Mouse (Mus musculus): ENCODE measurements around the gene Zkscan17. TPM values are rescaled to one million over a fixed set of nuclear protein-coding genes. Genes with fewer than 3 reads are reported as not detected.

Gene Zkscan17
- polyA plus RNA-seq, 1 experiment from 2014 or later, result 25.5 TPM

GRCm38 (mm10) chr11:59449741-59450229 is 76.8 kb downstream of the Zkscan17 start, which contains the start of gene Jmjd4:
Jmjd4 (plus strand) TSS chr11:59450045.
- peak within 1 kb of the TSS; percentile 92 for H3K9ac ChIP-seq
- H3K27ac ChIP-seq, result peak within 1 kb of the TSS; percentile 87
- H3K4me3 ChIP-seq, result peak within 1 kb of the TSS; percentile 88
- peaks cover 21% of the 10 kb centered on the region for H3K36me3 ChIP-seq
- peaks cover 18% of the 10 kb centered on the region for H3K4me1 ChIP-seq
- no peaks in the 10 kb centered on the region for H3K9me3 ChIP-seq
- ATAC-seq (ENCODE audit: borderline replicate concordance, extremely low read depth, low FRiP score, low TSS enrichment), result peak; percentile 94
- no peaks in the 10 kb centered on the region for H3K27me3 ChIP-seq
- H3K4me2 ChIP-seq, result peak within 1 kb of the TSS; percentile 88
- whole genome bisulfite sequencing, result 0% methylated on average over 35 of the region's 40 CpGs

GRCm38 (mm10) chr11:59443102-59443501 is 83.4 kb downstream of the Zkscan17 start:
- no peak for ATAC-seq (ENCODE audit: borderline replicate concordance, extremely low read depth, low FRiP score, low TSS enrichment)
- Histone ChIP-seq H3K36me3 (peaks cover under 1% of the 10 kb centered on the region; the same call in 1 of the 2 replicates), H3K4me2 (no peak overlapping the region), H3K4me3 (no peak overlapping the region), H3K9me3 (no peaks in the 10 kb centered on the region), H3K27me3 (no peaks in the 10 kb centered on the region), H3K9ac (no peak overlapping the region), H3K4me1 (no peaks in the 10 kb centered on the region), H3K27ac (no peak overlapping the region)

- 89% methylated on average over 12 of the region's 12 CpGs for WGBS
- no peak overlapping the region for H3K9ac ChIP-seq
- no peak overlapping the region for H3K4me3 ChIP-seq
- H3K4me1 ChIP-seq, result no peaks in the 10 kb centered on the region
- H3K4me2 ChIP-seq, result no peak overlapping the region
- no peaks in the 10 kb centered on the region for H3K27me3 ChIP-seq
- H3K9me3 ChIP-seq, result 0 out of 2 replicates have a peak, but pooled peaks cover 13% of the 10 kb centered on the region
- no peak for ATAC-seq (ENCODE audit: borderline replicate concordance, extremely low read depth, low FRiP score, low TSS enrichment)
- no peak overlapping the region for H3K27ac ChIP-seq
- peaks cover 19% of the 10 kb centered on the region for H3K36me3 ChIP-seq
Measured at GRCm38 (mm10) chr11:59437954-59438353, 88.6 kb downstream of the Zkscan17 start.

Other genes with a start within 250 kb of the Zkscan17 start
- 0.08 and 0.14 TPM in 2 replicates for gene Wnt3a, start 236.0 kb downstream of the Zkscan17 start, polyA plus RNA-seq (2015; fragmentation: Nextera tagmentation; extraction: Ambion mirVana)
- gene Wnt9a, start 219.8 kb downstream of the Zkscan17 start, polyA plus RNA-seq (2015; fragmentation: Nextera tagmentation; extraction: Ambion mirVana), result 3.0 and 3.1 TPM in 2 replicates
- gene Prss38, start 151.1 kb downstream of the Zkscan17 start, polyA plus RNA-seq (2015; fragmentation: Nextera tagmentation; extraction: Ambion mirVana), result not detected in 2 replicates
- 10.6 and 11.4 TPM in 2 replicates for gene Jmjd4, start 76.7 kb downstream of the Zkscan17 start, polyA plus RNA-seq (2015; fragmentation: Nextera tagmentation; extraction: Ambion mirVana)
- 94.3 and 98.9 TPM in 2 replicates for gene Snap47, start 75.6 kb downstream of the Zkscan17 start, polyA plus RNA-seq (2015; fragmentation: Nextera tagmentation; extraction: Ambion mirVana)
- gene Zfp867, start 54.3 kb downstream of the Zkscan17 start, polyA plus RNA-seq (2015; fragmentation: Nextera tagmentation; extraction: Ambion mirVana), result 8.1 and 8.2 TPM in 2 replicates
- gene Nlrp3, start 14.8 kb upstream of the Zkscan17 start, polyA plus RNA-seq (2015; fragmentation: Nextera tagmentation; extraction: Ambion mirVana), result 0.24 and 0.42 TPM in 2 replicates
- gene Olfr222, start 49.5 kb upstream of the Zkscan17 start, polyA plus RNA-seq (2015; fragmentation: Nextera tagmentation; extraction: Ambion mirVana), result not detected in 2 replicates
- gene Olfr223, start 66.5 kb upstream of the Zkscan17 start, polyA plus RNA-seq (2015; fragmentation: Nextera tagmentation; extraction: Ambion mirVana), result not detected in 2 replicates
- gene Mprip, start 134.6 kb upstream of the Zkscan17 start, polyA plus RNA-seq (2015; fragmentation: Nextera tagmentation; extraction: Ambion mirVana), result 109 and 111 TPM in 2 replicates